Mouse (Mus musculus) Patski (cell line): ENCODE results near the gene Dagla. TPM values are rescaled to one million over a fixed set of nuclear protein-coding genes. Genes with fewer than 3 reads are reported as not detected.

Experiments
- ATAC-seq: fragments of 100-300 bp; one replicate; pipeline ENCODE4 v1.8.0; 2021
- CTCF ChIA-PET: fragments of 350-600 bp; sonication (Branson Sonifier 250); formaldehyde crosslinking; loops from one replicate; lab custom pipeline; 2022; ENCODE audit warnings: inconsistent platforms; lab: Charles Lee
- POLR2A ChIA-PET: fragments of 350-600 bp; sonication (Branson Sonifier 250); formaldehyde crosslinking; loops from one replicate; lab custom pipeline; 2022; ENCODE audit warnings: antibody characterized with exemption, inconsistent platforms; lab: Charles Lee
- DNase-seq: peaks from one replicate; pipeline ENCODE4 v3.0.0-alpha.2; 2011; ENCODE audit warnings: low read depth, low spot score
- H3K27me3 ChIP-seq: fragments of 371-371 bp; one replicate; pipeline ENCODE4 v1.5.1; 2021
- CTCF ChIP-seq: fragments of 100-300 bp; IDR thresholded peaks from one replicate; pipeline ENCODE4 v1.5.1; 2021
- in situ Hi-C: fragments of 300-500 bp; cut with MboI; formaldehyde crosslinking; loops from 3 replicates; pipeline ENCODE4 v1.11.1; 2018; ENCODE audit warnings: low pct_unique_long_range_greater_than_20kb, mixed read lengths
- polyA plus RNA-seq: library from polyadenylated mRNA; unstranded; gene quantifications from one replicate; pipeline ENCODE4 v1.2.3, GENCODE M21; 2021

Dagla gene
- polyA plus RNA-seq, 1 experiment from 2014 or later: 2.9 TPM

DNA sequence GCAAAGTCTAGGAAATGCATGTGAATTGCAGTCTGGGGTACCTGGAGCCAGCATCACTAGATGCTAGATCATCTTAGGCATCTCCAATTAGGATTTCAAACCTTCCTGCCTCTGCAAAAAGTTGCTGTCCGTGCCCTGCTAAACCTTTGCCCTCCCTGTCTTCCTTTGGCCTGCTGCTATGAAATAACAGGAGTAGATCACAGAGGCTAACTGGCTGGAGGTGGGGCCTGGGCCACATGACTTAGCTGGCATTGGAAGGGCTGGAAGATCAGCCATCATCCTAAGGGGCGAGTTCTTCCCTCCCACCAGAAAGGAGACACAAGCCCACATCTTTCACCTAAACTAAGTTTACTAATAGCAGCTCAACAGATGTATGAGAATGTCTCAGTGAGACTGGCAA, 4.3 kb upstream of the Dagla start:
- in situ Hi-C loops: loop anchor here (5.0 kb wide), 1 partner anchor 52 kb away; no protein-coding TSS in a partner anchor
- CTCF ChIA-PET: interaction anchor here (1.2 kb wide), 1 partner anchor 17 kb away, joined by 3 read pairs; no protein-coding TSS in a partner anchor
- POLR2A ChIA-PET: no interaction called here
- DNase-seq (no peak), ATAC-seq (no peak)
- no peak for TF ChIP-seq CTCF
- peaks cover 27% of the 10 kb centered on the region for H3K27me3 ChIP-seq

DNA sequence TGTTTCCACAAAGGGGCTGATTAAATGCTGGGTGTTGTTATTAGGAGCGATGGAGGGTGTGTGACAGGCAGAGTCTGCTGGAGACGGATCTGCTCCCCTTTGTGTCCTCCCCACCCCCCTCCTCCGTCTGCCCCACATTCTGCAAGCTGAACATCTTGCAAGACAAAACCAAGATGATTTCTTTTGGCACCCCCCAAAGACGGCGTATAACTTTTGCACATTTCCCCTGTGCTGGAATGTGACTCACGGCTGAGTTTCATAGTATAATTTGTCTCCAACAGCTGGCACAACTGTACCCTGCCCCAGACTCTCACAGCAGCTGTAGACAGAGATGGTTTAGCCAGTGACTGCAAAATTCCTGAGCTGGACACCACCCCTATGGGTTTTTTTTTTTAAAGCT, 3.3 kb upstream of the Dagla start:
- POLR2A ChIA-PET: interaction anchor here (0.7 kb wide), 1 partner anchor 22 kb away, joined by 3 read pairs; no protein-coding TSS in a partner anchor
- in situ Hi-C loops: loop anchor here (5.0 kb wide), 1 partner anchor 51 kb away; no protein-coding TSS in a partner anchor
- peaks cover 26% of the 10 kb centered on the region for H3K27me3 ChIP-seq
- no peak for TF ChIP-seq CTCF
- CTCF ChIA-PET: interaction anchor here (1.2 kb wide), 1 partner anchor 16 kb away, joined by 3 read pairs; no protein-coding TSS in a partner anchor
- no peak for DNase-seq
- ATAC-seq: no peak

DNA sequence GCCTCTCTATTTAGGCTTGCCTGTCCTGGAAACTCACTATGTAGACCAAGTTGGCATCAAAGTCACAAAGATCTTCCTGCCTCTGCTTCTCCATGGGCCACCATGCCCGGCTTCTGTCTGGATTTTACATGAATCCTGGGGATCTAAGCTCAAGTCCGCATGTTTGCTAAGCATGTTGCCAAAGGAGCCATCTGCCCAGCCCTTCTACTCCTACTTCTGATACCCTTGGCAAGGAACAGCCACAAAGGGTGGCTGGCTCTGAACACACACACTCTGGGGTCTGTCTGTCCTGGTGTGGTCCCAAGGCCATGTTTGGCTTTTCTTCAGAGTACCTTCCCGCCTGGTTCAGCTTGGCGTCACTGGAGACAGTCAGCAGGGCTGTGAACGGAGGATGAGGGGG, 2.7 kb upstream of the Dagla start:
- in situ Hi-C loops: loop anchor here (5.0 kb wide), 1 partner anchor 50 kb away; no protein-coding TSS in a partner anchor
- ATAC-seq: no peak
- ChIA-PET CTCF (no interaction called here), POLR2A (no interaction called here)
- H3K27me3 ChIP-seq: peaks cover 26% of the 10 kb centered on the region
- DNase-seq: no peak
- no peak for TF ChIP-seq CTCF

DNA sequence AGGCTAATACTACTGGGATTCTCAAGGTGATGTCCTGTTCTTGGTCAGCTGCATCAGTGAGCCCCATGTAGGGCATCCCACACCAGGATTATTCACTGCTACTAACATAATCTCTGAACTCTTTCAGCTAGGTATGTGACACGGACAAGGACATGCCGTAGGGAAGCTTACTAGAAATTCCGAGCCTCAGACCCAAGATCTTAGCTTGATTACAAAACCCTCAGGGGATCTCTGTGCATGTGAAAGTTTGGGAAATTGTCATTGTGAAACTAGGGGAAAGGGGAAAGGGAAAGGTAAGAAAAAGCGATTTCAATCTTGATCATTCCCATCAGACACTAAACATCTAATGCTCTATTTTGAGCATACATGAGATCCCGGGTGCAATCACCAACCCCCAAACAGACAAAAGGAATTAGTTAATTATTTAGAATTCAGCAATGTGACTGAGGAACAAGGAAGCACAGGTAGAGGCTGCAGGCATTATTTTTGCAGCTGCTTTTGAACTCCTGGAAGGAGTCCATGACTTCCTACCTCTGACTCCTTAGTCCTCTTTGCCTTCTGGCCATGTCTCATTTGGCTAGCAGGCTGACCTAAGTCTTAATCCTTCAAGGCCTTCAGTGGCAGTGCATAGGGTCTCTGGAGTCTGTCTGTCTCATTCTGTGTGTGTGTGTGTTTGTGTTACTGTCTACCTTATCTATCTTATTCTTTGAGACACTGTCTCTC, 2.0 kb upstream of the Dagla start:
- ChIA-PET CTCF (interaction anchor here (0.7 to 1.3 kb wide), 2 partner anchors 48 to 196 kb away, joined by 3 to 6 read pairs; no protein-coding TSS in a partner anchor), POLR2A (no interaction called here)
- DNase-seq: no peak
- no peak for ATAC-seq
- in situ Hi-C loops: loop anchor here (5.0 kb wide), 1 partner anchor 49 kb away; no protein-coding TSS in a partner anchor
- peaks cover 26% of the 10 kb centered on the region for H3K27me3 ChIP-seq
- no peak for TF ChIP-seq CTCF

DNA sequence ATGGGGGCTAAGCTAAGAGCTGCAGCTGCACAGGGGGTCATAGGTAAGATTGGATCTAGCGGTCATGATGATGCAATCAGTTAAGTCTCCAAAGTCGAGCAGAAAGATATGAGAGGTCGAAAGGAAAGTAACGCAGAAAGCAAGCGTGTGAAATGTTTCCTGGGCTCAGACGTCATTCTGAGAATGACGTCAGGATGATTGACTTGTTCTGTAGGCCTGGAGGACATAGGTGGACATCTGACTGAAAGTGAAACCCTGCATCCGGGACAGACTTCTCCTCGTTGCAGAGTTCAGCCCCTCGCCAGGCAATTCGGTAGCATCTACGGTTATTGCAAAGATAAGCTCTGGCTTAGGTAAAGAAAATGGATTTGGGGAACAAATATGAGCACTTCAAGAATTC, 963 bp upstream of the Dagla start:
- no peak for ATAC-seq
- in situ Hi-C loops: loop anchor here (5.0 kb wide), 1 partner anchor 48 kb away; no protein-coding TSS in a partner anchor
- no peak for DNase-seq
- POLR2A ChIA-PET: no interaction called here
- no peak for TF ChIP-seq CTCF
- CTCF ChIA-PET: interaction anchor here (0.7 to 2.2 kb wide), 6 partner anchors 10 to 197 kb away, joined by 3 to 11 read pairs (median 4); no protein-coding TSS in a partner anchor
- H3K27me3 ChIP-seq: peaks cover 21% of the 10 kb centered on the region

DNA sequence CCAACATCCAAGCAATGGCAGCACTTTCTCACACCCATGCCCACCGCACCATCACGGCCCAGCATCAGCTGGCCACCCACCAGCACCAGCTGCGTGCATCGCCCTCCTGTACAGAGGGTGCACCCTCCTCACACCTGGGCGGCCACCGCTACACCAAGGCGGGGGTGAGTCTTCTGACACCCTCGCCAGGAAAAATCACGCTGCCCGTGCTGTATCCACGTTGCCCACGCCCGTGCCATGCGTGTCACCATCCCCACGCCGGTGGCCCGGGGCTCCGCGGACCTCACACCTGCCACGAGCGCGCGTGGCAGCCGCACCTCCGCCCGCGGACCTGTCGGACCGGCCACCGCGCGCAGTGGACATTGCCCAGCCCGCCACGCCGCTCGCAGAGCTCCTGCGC, 282 bp downstream of the Dagla start:
- in situ Hi-C loops: no loop called here
- peaks cover 18% of the 10 kb centered on the region for H3K27me3 ChIP-seq
- CTCF ChIA-PET: interaction anchor here (0.9 to 2.2 kb wide), 7 partner anchors 8 to 89 kb away, joined by 3 to 11 read pairs (median 3); no protein-coding TSS in a partner anchor
- POLR2A ChIA-PET: no interaction called here
- no peak for TF ChIP-seq CTCF
- DNase-seq (no peak), ATAC-seq (no peak)

DNA sequence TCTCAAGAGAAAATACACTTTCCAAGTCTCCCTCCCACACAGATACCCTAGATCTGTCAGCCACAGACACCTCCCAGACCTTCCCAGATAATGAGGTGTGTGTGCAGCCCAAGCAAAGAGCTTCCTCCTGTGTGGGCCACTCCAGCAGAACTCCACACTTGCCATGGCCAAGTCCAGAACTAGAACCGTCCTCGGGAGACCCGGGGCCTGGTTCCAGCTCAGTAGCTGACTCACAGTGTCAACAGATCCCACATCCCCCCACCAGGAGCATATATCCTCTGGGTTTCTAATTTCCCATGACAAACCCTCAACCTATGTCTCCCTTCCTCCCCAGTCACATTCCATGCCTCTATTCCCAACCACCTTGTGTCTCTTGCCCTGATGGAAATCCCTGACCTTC, 1.8 kb downstream of the Dagla start:
- DNase-seq (no peak), ATAC-seq (no peak)
- ChIA-PET CTCF (no interaction called here), POLR2A (no interaction called here)
- in situ Hi-C loops: no loop called here
- no peak for TF ChIP-seq CTCF
- peaks cover 13% of the 10 kb centered on the region for H3K27me3 ChIP-seq

DNA sequence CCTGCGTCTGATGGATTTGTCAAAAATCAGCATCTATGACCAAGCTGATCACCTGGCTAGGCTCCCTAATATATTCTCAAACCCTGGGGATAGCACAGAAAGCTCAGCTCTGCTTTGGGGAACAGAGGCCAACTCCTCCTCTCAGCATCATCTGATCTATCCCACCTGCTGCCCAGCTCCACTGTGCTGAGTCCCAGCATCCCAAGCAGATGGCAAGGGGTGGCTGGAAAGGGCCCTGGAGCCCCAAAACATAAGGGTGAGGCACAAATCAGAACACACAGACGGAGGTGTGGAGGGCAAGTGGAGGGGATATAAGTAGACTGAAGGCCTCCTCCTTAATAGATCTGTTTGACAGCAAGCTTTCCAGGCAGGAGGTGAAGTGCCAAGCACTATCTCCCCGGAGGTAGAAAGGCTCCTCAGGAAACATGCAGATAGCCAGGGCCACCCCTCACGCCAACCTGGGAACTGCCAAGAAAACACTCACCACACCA, 2.8 kb downstream of the Dagla start:
- ChIA-PET POLR2A (no interaction called here), CTCF (interaction anchor here (0.7 to 1.1 kb wide), 2 partner anchors 11 to 43 kb away, joined by 3 read pairs; no protein-coding TSS in a partner anchor)
- no peak for ATAC-seq
- TF ChIP-seq CTCF: no peak
- DNase-seq: no peak
- in situ Hi-C loops: no loop called here
- peaks cover 13% of the 10 kb centered on the region for H3K27me3 ChIP-seq

DNA sequence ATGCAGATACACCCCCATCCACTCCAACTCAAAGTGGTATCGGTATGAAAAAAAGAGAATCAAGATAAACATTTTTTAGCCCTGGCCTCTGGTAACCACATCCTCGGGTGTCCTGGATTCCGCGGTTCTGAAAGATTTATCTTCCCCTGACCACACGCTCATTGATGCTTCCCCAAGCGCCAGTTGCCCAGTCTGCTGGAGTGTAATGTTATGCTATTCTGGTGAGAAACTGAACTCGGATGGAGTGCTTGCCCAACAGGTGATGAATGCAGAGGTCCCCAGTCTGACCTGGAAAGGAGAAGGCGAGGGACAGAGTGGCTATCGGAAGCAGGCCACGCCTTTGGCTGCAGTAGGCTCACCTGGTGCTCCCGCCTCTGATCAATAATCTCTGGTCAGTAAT, 3.4 kb downstream of the Dagla start:
- no peak for ATAC-seq
- DNase-seq: no peak
- in situ Hi-C loops: no loop called here
- no peak for TF ChIP-seq CTCF
- peaks cover 8% of the 10 kb centered on the region for H3K27me3 ChIP-seq
- POLR2A ChIA-PET: no interaction called here
- CTCF ChIA-PET: interaction anchor here (1.1 kb wide), 1 partner anchor 42 kb away, joined by 3 read pairs; no protein-coding TSS in a partner anchor

DNA sequence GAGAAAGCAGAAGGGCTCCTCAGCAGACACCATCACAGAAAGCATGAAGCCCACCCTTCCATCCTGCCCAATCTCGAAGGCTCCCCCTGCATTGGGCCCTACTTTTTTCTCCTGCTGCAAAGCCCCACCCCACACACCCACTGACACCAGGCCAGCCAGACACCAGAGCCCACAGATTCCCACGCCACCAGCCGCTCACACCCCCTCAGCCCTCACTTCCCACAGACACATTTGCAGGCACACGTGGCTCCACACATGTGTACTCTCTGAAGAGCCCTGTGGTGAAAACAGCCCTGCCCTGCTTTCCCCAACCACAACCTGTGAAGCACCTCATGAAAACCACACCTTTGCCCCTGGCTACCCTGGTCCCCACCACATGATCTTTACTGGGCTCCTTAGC, 3.9 kb downstream of the Dagla start:
- POLR2A ChIA-PET: no interaction called here
- CTCF ChIA-PET: no interaction called here
- in situ Hi-C loops: no loop called here
- DNase-seq (no peak), ATAC-seq (no peak)
- H3K27me3 ChIP-seq: peaks cover 8% of the 10 kb centered on the region
- no peak for TF ChIP-seq CTCF

DNA sequence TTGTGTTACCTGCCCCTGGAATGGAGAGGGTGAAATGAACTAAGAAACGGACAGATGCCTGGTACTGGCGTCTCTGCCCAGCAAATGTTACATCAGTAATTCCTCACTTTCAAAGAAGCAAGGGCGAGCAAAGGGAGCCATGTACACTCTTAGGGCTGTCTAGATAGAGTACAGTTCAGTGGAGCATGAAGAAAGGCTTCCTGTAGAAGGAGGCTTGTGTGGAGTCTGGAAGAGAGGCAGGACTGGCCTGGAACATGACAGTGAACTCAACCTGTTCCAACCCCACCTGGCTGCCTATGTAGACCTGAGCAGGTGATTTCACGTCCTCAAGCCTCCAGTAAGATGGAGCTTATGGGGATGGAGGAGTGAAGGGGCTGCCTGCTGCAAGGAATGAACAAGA, 6.4 kb downstream of the Dagla start:
- POLR2A ChIA-PET: no interaction called here
- CTCF ChIA-PET: no interaction called here
- no peak for ATAC-seq
- in situ Hi-C loops: no loop called here
- no peaks in the 10 kb centered on the region for H3K27me3 ChIP-seq
- no peak for TF ChIP-seq CTCF
- no peak for DNase-seq
